Mouse (Mus musculus): ENCODE results near the gene Rbfox1. TPM values are rescaled to one million over a fixed set of nuclear protein-coding genes. Genes with fewer than 3 reads are reported as not detected.

Gene Rbfox1
- polyA plus RNA-seq, 1 experiment from 2014 or later, result 103 TPM

DNA sequence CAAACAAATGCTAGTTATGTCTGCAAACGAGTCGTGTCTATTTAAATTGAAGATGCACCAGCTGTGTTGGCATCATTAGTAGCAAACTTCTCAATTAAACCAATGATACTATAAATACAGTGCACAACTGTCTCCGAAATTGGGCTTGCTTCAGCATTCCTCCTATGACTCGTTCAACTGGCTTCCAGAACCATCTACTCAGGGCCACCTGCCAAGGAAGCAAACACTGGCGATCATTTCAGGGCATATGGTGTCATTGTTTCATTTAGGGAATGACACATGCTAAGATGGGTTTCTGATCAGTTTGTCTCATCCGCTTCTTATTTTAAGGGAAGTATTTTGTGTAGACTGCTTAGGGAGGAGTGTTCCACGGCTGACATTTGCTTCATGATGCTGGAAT, 1397.1 kb downstream of the Rbfox1 start:
- H3K9ac ChIP-seq (replicated peaks), result no peak overlapping the region
- WGBS, result 94% methylated on average over 7 of the region's 7 CpGs
- no peaks in the 10 kb centered on the region for H3K36me3 ChIP-seq
- no peaks in the 10 kb centered on the region for H3K27me3 ChIP-seq
- no peak overlapping the region for H3K27ac ChIP-seq
- H3K4me1 ChIP-seq (replicated peaks), result no peaks in the 10 kb centered on the region
- ATAC-seq, result no peak
- no peak overlapping the region for H3K4me3 ChIP-seq (replicated peaks)
- no peaks in the 10 kb centered on the region for H3K9me3 ChIP-seq
- H3K4me2 ChIP-seq (replicated peaks), result no peak overlapping the region

DNA sequence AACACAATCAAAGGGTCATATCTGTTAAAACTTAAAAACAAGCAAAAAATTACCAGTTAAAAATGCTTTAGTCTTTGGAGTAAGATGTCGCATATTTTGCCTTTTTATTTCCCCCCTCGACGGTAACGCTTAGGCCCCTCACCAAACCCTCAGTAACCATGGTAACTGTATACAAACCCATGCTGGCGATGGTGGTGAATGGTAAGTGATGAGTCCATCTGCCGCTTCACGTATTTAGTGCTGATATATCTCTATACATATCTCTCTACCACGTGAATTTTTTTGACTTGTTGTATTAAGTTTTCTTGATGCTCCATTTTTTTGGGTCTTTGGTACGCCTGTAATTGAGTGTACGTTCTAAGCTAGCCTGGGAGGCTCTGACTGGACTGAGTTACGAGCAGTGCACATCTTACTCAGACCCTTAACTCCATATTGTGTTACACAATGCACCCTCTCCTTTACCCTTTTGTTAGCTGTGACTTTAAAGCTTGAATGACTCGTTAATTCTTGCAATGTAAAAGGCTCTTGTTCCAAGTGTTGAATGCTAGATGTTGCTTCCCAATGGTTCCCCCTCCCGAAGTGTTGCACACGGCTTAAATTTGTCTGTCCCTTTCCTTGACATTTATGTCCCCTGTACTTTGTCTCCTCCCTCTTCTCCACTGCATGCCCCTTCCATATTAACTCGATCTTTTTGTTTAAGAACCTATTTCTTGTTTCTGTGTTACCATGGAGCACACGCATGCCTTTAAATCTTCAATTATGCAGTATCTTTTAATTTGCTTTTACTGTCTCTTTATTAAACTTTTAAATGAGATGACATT, 1408.0 kb downstream of the Rbfox1 start:
- no peak overlapping the region for H3K4me2 ChIP-seq (replicated peaks)
- WGBS, result 52% methylated on average over 16 of the region's 16 CpGs
- no peak for ATAC-seq

DNA sequence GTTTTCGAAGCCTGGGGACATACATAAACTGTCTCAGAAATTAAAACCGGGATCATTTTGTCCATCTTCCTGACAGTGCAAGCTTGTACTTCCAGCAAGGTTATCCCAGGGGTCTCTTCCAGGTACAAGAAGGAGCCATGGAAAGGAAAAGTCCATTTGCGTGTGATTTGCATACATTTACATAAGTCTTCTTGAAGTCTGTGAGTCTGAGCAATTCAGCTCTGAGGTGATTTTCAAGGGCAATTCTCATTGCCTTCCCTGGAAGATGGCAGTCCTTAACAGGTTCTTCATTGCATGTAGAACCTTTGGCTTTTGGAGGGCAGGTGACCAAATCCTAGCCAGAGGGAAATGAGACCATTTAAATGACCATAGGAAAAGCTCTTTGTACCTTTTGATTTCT, 1417.3 kb downstream of the Rbfox1 start:
- no peak overlapping the region for H3K27ac ChIP-seq
- H3K27me3 ChIP-seq, result no peaks in the 10 kb centered on the region
- peaks cover 7% of the 10 kb centered on the region for H3K4me1 ChIP-seq (replicated peaks)
- H3K9ac ChIP-seq (replicated peaks), result no peak overlapping the region
- WGBS, result 63% methylated on average over 3 of the region's 3 CpGs
- ATAC-seq, result no peak
- H3K36me3 ChIP-seq, result no peaks in the 10 kb centered on the region
- H3K4me2 ChIP-seq (replicated peaks), result no peak overlapping the region
- H3K9me3 ChIP-seq, result no peaks in the 10 kb centered on the region
- no peak overlapping the region for H3K4me3 ChIP-seq (replicated peaks)

More for the DNA sequence above, 1408.0 kb downstream of the Rbfox1 start:
- Histone ChIP-seq H3K9ac (replicated peaks) (no peak overlapping the region), H3K4me1 (replicated peaks) (0 out of 2 replicates have a peak, but pooled peaks cover 5% of the 10 kb centered on the region), H3K9me3 (no peaks in the 10 kb centered on the region), H3K4me3 (replicated peaks) (no peak overlapping the region), H3K27ac (no peak overlapping the region), H3K27me3 (no peaks in the 10 kb centered on the region), H3K36me3 (no peaks in the 10 kb centered on the region)

- Histone ChIP-seq H3K4me1 (replicated peaks) (no peaks in the 10 kb centered on the region), H3K9me3 (no peaks in the 10 kb centered on the region), H3K4me2 (replicated peaks) (no peak overlapping the region), H3K36me3 (no peaks in the 10 kb centered on the region), H3K27ac (no peak overlapping the region), H3K27me3 (no peaks in the 10 kb centered on the region), H3K4me3 (replicated peaks) (no peak overlapping the region), H3K9ac (replicated peaks) (no peak overlapping the region)
- no peak for ATAC-seq
- 78% methylated on average over 3 of the region's 3 CpGs for WGBS
These were observed 1444.0 kb downstream of the Rbfox1 start for GRCm38 (mm10) chr16:7329196-7329595.

DNA sequence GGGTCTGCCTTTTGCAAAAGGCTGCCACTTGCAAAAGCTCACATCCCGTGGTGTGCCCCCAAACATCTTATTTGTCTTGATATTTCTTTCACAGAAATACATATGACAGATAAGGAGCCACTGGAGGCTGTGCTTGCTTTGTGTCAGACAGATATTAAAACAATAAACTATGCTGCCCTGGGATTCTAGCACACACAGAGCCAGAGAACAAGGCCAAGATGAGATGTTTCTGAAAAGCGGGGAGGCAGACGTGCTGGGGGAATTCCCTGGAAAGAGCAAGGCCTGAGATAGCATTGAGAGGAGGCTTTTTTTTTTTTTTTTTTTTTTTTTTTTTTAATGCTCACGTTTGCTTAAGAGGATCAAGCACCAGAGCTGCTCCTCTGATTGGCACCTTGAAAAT, 1456.0 kb downstream of the Rbfox1 start:
- H3K4me3 ChIP-seq (replicated peaks), result no peak overlapping the region
- no peak for ATAC-seq
- 26% methylated on average over 4 of the region's 4 CpGs for WGBS
- no peak overlapping the region for H3K27ac ChIP-seq
- no peak overlapping the region for H3K9ac ChIP-seq (replicated peaks)
- no peaks in the 10 kb centered on the region for H3K36me3 ChIP-seq
- H3K4me1 ChIP-seq (replicated peaks), result peaks cover 10% of the 10 kb centered on the region; the same call in 1 of the 2 replicates
- no peak overlapping the region for H3K4me2 ChIP-seq (replicated peaks)
- no peaks in the 10 kb centered on the region for H3K27me3 ChIP-seq
- H3K9me3 ChIP-seq, result no peaks in the 10 kb centered on the region

DNA sequence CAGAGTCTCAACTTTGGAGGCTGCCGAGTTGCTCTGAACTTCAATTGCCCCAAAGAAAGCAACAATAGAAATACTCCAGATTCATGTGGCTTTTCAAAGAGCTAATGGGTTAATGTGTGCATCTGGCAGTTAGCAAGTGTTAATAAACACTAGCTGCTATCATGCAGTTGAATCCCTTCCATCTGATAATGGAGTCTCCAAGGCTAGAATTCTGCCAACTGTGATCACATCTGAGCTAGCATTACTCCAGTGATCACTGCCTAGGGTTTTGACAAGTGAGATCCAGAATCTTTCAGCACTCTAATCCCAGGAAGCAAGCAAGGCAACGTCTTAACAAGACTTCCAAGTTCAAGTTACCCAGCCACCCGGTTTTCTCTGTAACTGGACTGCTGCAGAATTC, 1460.1 kb downstream of the Rbfox1 start:
- ATAC-seq, result no peak
- H3K27me3 ChIP-seq, result no peaks in the 10 kb centered on the region
- WGBS, result 80% methylated on average over 3 of the region's 3 CpGs
- no peaks in the 10 kb centered on the region for H3K9me3 ChIP-seq
- H3K27ac ChIP-seq, result no peak overlapping the region
- peaks cover 17% of the 10 kb centered on the region for H3K4me1 ChIP-seq (replicated peaks)
- H3K36me3 ChIP-seq, result no peaks in the 10 kb centered on the region
- no peak overlapping the region for H3K4me3 ChIP-seq (replicated peaks)
- H3K9ac ChIP-seq (replicated peaks), result no peak overlapping the region
- no peak overlapping the region for H3K4me2 ChIP-seq (replicated peaks)

GRCm38 (mm10) chr16:7346001-7346625, 1461.0 kb downstream of the Rbfox1 start:
- Histone ChIP-seq H3K27ac (no peak overlapping the region), H3K4me2 (replicated peaks) (no peak overlapping the region), H3K27me3 (no peaks in the 10 kb centered on the region), H3K4me3 (replicated peaks) (no peak overlapping the region), H3K36me3 (no peaks in the 10 kb centered on the region), H3K9ac (replicated peaks) (no peak overlapping the region), H3K9me3 (no peaks in the 10 kb centered on the region), H3K4me1 (replicated peaks) (peaks cover 12% of the 10 kb centered on the region)
- ATAC-seq, result no peak
- WGBS, result 57% methylated on average over 11 of the region's 11 CpGs

- H3K27me3 ChIP-seq, result no peaks in the 10 kb centered on the region
- no peak overlapping the region for H3K4me3 ChIP-seq (replicated peaks)
- H3K36me3 ChIP-seq, result no peaks in the 10 kb centered on the region
- H3K4me2 ChIP-seq (replicated peaks), result no peak overlapping the region
- no peak for ATAC-seq
- WGBS, result 67% methylated on average over 7 of the region's 7 CpGs
- H3K4me1 ChIP-seq (replicated peaks), result peaks cover 12% of the 10 kb centered on the region
- no peak overlapping the region for H3K9ac ChIP-seq (replicated peaks)
- H3K9me3 ChIP-seq, result no peaks in the 10 kb centered on the region
- 0 out of 2 replicates have a peak overlapping the region, but pooled peaks have one; percentile 1 for H3K27ac ChIP-seq
These were observed 1462.5 kb downstream of the Rbfox1 start for GRCm38 (mm10) chr16:7347522-7348165.

DNA sequence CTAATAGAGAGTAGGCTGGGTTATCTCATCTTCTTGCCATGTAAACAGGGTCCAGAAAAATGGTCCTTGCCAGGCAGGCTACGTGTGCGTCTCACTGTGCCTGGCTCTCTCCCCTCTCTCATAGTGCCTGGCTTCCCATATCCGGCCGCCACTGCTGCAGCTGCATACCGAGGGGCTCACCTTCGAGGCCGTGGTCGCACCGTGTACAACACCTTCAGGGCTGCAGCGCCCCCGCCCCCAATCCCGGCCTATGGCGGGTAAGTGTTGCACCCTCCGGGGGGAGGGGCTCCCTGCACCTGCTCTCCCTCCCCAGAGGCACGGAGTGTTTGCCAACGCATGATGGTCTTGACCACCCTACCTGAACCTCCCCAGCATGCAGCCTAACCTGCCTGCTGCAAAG, 1467.7 kb downstream of the Rbfox1 start:
- WGBS, result 73% methylated on average over 16 of the region's 16 CpGs
- H3K9ac ChIP-seq (replicated peaks), result no peak overlapping the region
- no peak overlapping the region for H3K4me2 ChIP-seq (replicated peaks)
- ATAC-seq, result peak; percentile 48; the same call in 1 of the 2 replicates
- peaks cover 16% of the 10 kb centered on the region for H3K4me1 ChIP-seq (replicated peaks)
- no peak overlapping the region for H3K27ac ChIP-seq
- no peaks in the 10 kb centered on the region for H3K9me3 ChIP-seq
- H3K36me3 ChIP-seq, result no peaks in the 10 kb centered on the region
- no peaks in the 10 kb centered on the region for H3K27me3 ChIP-seq
- H3K4me3 ChIP-seq (replicated peaks), result no peak overlapping the region

- no peak overlapping the region for H3K9ac ChIP-seq (replicated peaks)
- H3K4me1 ChIP-seq (replicated peaks), result peaks cover 24% of the 10 kb centered on the region
- WGBS, result 64% methylated on average over 4 of the region's 4 CpGs
- H3K27me3 ChIP-seq, result no peaks in the 10 kb centered on the region
- H3K9me3 ChIP-seq, result no peaks in the 10 kb centered on the region
- no peak for ATAC-seq
- H3K4me3 ChIP-seq (replicated peaks), result no peak overlapping the region
- no peak overlapping the region for H3K27ac ChIP-seq
- no peak overlapping the region for H3K4me2 ChIP-seq (replicated peaks)
- H3K36me3 ChIP-seq, result no peaks in the 10 kb centered on the region
These were observed 1469.0 kb downstream of the Rbfox1 start for GRCm38 (mm10) chr16:7354116-7354515.

- Histone ChIP-seq H3K27me3 (no peaks in the 10 kb centered on the region), H3K36me3 (no peaks in the 10 kb centered on the region), H3K4me3 (replicated peaks) (no peak overlapping the region), H3K4me1 (replicated peaks) (peaks cover 15% of the 10 kb centered on the region), H3K27ac (no peak overlapping the region), H3K9me3 (no peaks in the 10 kb centered on the region), H3K4me2 (replicated peaks) (no peak overlapping the region), H3K9ac (replicated peaks) (no peak overlapping the region)
- 29% methylated on average over 5 of the region's 5 CpGs for WGBS
- peak; percentile 67; the same call in 1 of the 2 replicates for ATAC-seq
These were observed 1473.9 kb downstream of the Rbfox1 start for GRCm38 (mm10) chr16:7359043-7359442.

GRCm38 (mm10) chr16:7360706-7361105, 1475.6 kb downstream of the Rbfox1 start:
- Histone ChIP-seq H3K9me3 (no peaks in the 10 kb centered on the region), H3K9ac (replicated peaks) (no peak overlapping the region), H3K36me3 (no peaks in the 10 kb centered on the region), H3K4me3 (replicated peaks) (no peak overlapping the region), H3K4me2 (replicated peaks) (no peak overlapping the region), H3K27me3 (no peaks in the 10 kb centered on the region), H3K27ac (no peak overlapping the region), H3K4me1 (replicated peaks) (peaks cover 12% of the 10 kb centered on the region)
- 93% methylated on average over 1 of the region's 1 CpGs for WGBS
- ATAC-seq, result no peak

Measured in midbrain, embryonic 13.5 days (tissue).